Mouse (Mus musculus) cerebellum, postnatal 36 days (tissue): ENCODE measurements around the gene Mettl5.
A peak's percentile ranks its signal among the peaks of the same experiment; 100 is the strongest.

Source experiments
- DNase-seq, 2 experiments: peaks; one replicate each; pipeline ENCODE4 v3.0.0; 2021 to 2022; ENCODE audit warnings: mixed read lengths in 2 of 2

Mettl5 gene

GRCm38 (mm10) chr2:69851427-69852058 is 33.9 kb downstream of the Mettl5 start:
- no peak for DNase-seq

GRCm38 (mm10) chr2:69849215-69849614 is 36.2 kb downstream of the Mettl5 start:
- no peak for DNase-seq

GRCm38 (mm10) chr2:69840261-69840660 is 45.2 kb downstream of the Mettl5 start:
- peak; percentile 30 for DNase-seq

GRCm38 (mm10) chr2:69838707-69839106 is 46.7 kb downstream of the Mettl5 start:
- DNase-seq, result no peak

- DNase-seq, result no peak
Observed at GRCm38 (mm10) chr2:69837996-69838395, 47.4 kb downstream of the Mettl5 start.

GRCm38 (mm10) chr2:69837244-69837967 is 48.0 kb downstream of the Mettl5 start:
- DNase-seq, result no peak

- no peak for DNase-seq
Observed at GRCm38 (mm10) chr2:69830116-69830515, 55.3 kb downstream of the Mettl5 start.

GRCm38 (mm10) chr2:69829680-69830079 is 55.7 kb downstream of the Mettl5 start:
- DNase-seq, result no peak

GRCm38 (mm10) chr2:69828031-69828430 is 57.4 kb downstream of the Mettl5 start:
- no peak for DNase-seq

GRCm38 (mm10) chr2:69826380-69826779 is 59.0 kb downstream of the Mettl5 start:
- peak; percentile 70 to 74 for DNase-seq

GRCm38 (mm10) chr2:69825898-69826297 is 59.5 kb downstream of the Mettl5 start:
- peak; percentile 22 to 41 for DNase-seq

- peak in 1 of 2 experiments; percentile 58 for DNase-seq
Observed at GRCm38 (mm10) chr2:69823129-69823677, 62.2 kb downstream of the Mettl5 start.

GRCm38 (mm10) chr2:69822361-69823128 is 62.9 kb downstream of the Mettl5 start:
- DNase-seq, result peak; percentile 46 to 62

GRCm38 (mm10) chr2:69821711-69822110 is 63.7 kb downstream of the Mettl5 start, which contains the start of gene Klhl23:
Klhl23 (plus strand) TSS chr2:69821944.
- no peak for DNase-seq
